Mouse (Mus musculus) embryonic facial prominence, embryonic 13.5 days (tissue): ENCODE results near the gene Tlcd2. TPM values are rescaled to one million over a fixed set of nuclear protein-coding genes. Genes with fewer than 3 reads are reported as not detected.

Experiments used
- ATAC-seq: fragments of 200-750 bp; cut with Nextera tagmentation; 2 replicates; pipeline ENCODE4 v1.8.0; 2017; ENCODE audit warnings: low read depth; ENCODE audit not compliant: insufficient number of reproducible peaks, insufficient read depth, low FRiP score, low TSS enrichment
- H3K27ac ChIP-seq: fragments of 300-500 bp; sonication (generic); 2 replicates; pipeline ENCODE4 v1.5.1; 2015; ENCODE audit warnings: moderate library complexity, mild to moderate bottlenecking, inconsistent platforms
- H3K27me3 ChIP-seq: fragments of 300-500 bp; sonication (generic); 2 replicates; pipeline ENCODE4 v1.6.1; 2015; ENCODE audit warnings: mild to moderate bottlenecking, inconsistent platforms
- H3K36me3 ChIP-seq: fragments of 300-500 bp; sonication (generic); 2 replicates; pipeline ENCODE4 v1.6.1; 2015; ENCODE audit warnings: mild to moderate bottlenecking, inconsistent platforms
- H3K4me1 ChIP-seq: fragments of 300-500 bp; sonication (generic); 2 replicates; pipeline ENCODE4 v1.6.1; 2015; ENCODE audit warnings: inconsistent platforms
- H3K4me2 ChIP-seq: fragments of 300-500 bp; sonication (generic); 2 replicates; pipeline ENCODE4 v1.6.1; 2015; ENCODE audit warnings: moderate library complexity, mild to moderate bottlenecking, inconsistent platforms
- H3K4me3 ChIP-seq: fragments of 300-500 bp; sonication (generic); 2 replicates; pipeline ENCODE4 v1.5.1; 2015; ENCODE audit warnings: mild to moderate bottlenecking, inconsistent platforms
- H3K9ac ChIP-seq: fragments of 300-500 bp; sonication (generic); 2 replicates; pipeline ENCODE4 v1.6.1; 2015; ENCODE audit warnings: mild to moderate bottlenecking, inconsistent platforms
- H3K9me3 ChIP-seq: fragments of 300-500 bp; sonication (generic); 2 replicates; pipeline ENCODE4 v1.6.1; 2016; ENCODE audit warnings: inconsistent platforms
- WGBS: fragments of 180-500 bp; shearing (Covaris S2); methylation state at CpG from one replicate; pipeline ENCODE4 v1.1.7; 2015; ENCODE audit warnings: mixed read lengths; 5-methylcytosine and 5-hydroxymethylcytosine counted together
- polyA plus RNA-seq: library from polyadenylated mRNA; unstranded; fragments of >200 nt; fragmentation: Nextera tagmentation; extraction: Ambion mirVana; gene quantifications from 2 replicates; pipeline ENCODE4 v1.2.1, GENCODE M21; 2015

Tlcd2 gene
- polyA plus RNA-seq, 1 experiment from 2014 or later, result 37.9 TPM

GRCm38 (mm10) chr11:75508162-75508561 is 46.6 kb downstream of the Tlcd2 start:
- no peak for ATAC-seq
- no peak overlapping the region for H3K4me2 ChIP-seq
- peaks cover 19% of the 10 kb centered on the region for H3K4me1 ChIP-seq
- H3K27me3 ChIP-seq, result no peaks in the 10 kb centered on the region
- H3K4me3 ChIP-seq, result no peak overlapping the region
- H3K9ac ChIP-seq, result no peak overlapping the region
- H3K36me3 ChIP-seq, result peaks cover 71% of the 10 kb centered on the region
- no peaks in the 10 kb centered on the region for H3K9me3 ChIP-seq
- no peak overlapping the region for H3K27ac ChIP-seq
- 92% methylated on average over 4 of the region's 4 CpGs for WGBS

- ATAC-seq, result no peak
- Histone ChIP-seq H3K4me1 (peaks cover 19% of the 10 kb centered on the region), H3K9me3 (no peaks in the 10 kb centered on the region), H3K36me3 (peaks cover 63% of the 10 kb centered on the region), H3K4me2 (no peak overlapping the region), H3K4me3 (no peak overlapping the region), H3K27ac (no peak overlapping the region), H3K27me3 (no peaks in the 10 kb centered on the region), H3K9ac (peak overlapping the region; percentile 4; the same call in 1 of the 2 replicates)
- 60% methylated on average over 8 of the region's 8 CpGs for WGBS
These were observed 47.4 kb downstream of the Tlcd2 start for GRCm38 (mm10) chr11:75508904-75509303.

GRCm38 (mm10) chr11:75509741-75510626 is 48.5 kb downstream of the Tlcd2 start, which contains the start of gene Rilp:
Gene Rilp, plus strand, starts transcription at chr11:75510094.
- H3K9ac ChIP-seq, result peak within 1 kb of the TSS; percentile 74
- H3K9me3 ChIP-seq, result no peaks in the 10 kb centered on the region
- H3K4me2 ChIP-seq, result peak within 1 kb of the TSS; percentile 98
- H3K27ac ChIP-seq, result peak within 1 kb of the TSS; percentile 82
- peaks cover 19% of the 10 kb centered on the region for H3K4me1 ChIP-seq
- H3K27me3 ChIP-seq, result no peaks in the 10 kb centered on the region
- ATAC-seq, result peak; percentile 56
- peak within 1 kb of the TSS; percentile 55 for H3K4me3 ChIP-seq
- WGBS, result 3% methylated on average over 43 of the region's 43 CpGs
- peaks cover 52% of the 10 kb centered on the region for H3K36me3 ChIP-seq

GRCm38 (mm10) chr11:75510627-75510993 is 49.1 kb downstream of the Tlcd2 start:
- Histone ChIP-seq H3K27ac (peak overlapping the region; percentile 82), H3K36me3 (peaks cover 47% of the 10 kb centered on the region), H3K9ac (peak overlapping the region; percentile 74), H3K4me3 (peak overlapping the region; percentile 55), H3K27me3 (no peaks in the 10 kb centered on the region), H3K4me1 (peaks cover 19% of the 10 kb centered on the region), H3K4me2 (peak overlapping the region; percentile 98), H3K9me3 (no peaks in the 10 kb centered on the region)
- ATAC-seq, result peak; percentile 76
- 3% methylated on average over 24 of the region's 24 CpGs for WGBS

GRCm38 (mm10) chr11:75511213-75511612 is 49.7 kb downstream of the Tlcd2 start:
- no peak overlapping the region for H3K27ac ChIP-seq
- no peaks in the 10 kb centered on the region for H3K27me3 ChIP-seq
- peaks cover 19% of the 10 kb centered on the region for H3K4me1 ChIP-seq
- H3K9ac ChIP-seq, result no peak overlapping the region
- WGBS, result 81% methylated on average over 6 of the region's 6 CpGs
- no peaks in the 10 kb centered on the region for H3K9me3 ChIP-seq
- no peak for ATAC-seq
- H3K36me3 ChIP-seq, result peaks cover 41% of the 10 kb centered on the region
- 0 out of 2 replicates have a peak overlapping the region, but pooled peaks have one; percentile 98 for H3K4me2 ChIP-seq
- H3K4me3 ChIP-seq, result no peak overlapping the region

GRCm38 (mm10) chr11:75512301-75513018 is 50.9 kb downstream of the Tlcd2 start:
- ATAC-seq, result no peak
- WGBS, result 79% methylated on average over 9 of the region's 9 CpGs
- Histone ChIP-seq H3K9ac (0 out of 2 replicates have a peak overlapping the region, but pooled peaks have one; percentile 12), H3K36me3 (peaks cover 30% of the 10 kb centered on the region), H3K4me3 (no peak overlapping the region), H3K4me2 (no peak overlapping the region), H3K4me1 (peaks cover 19% of the 10 kb centered on the region), H3K27ac (no peak overlapping the region), H3K27me3 (no peaks in the 10 kb centered on the region), H3K9me3 (no peaks in the 10 kb centered on the region)

GRCm38 (mm10) chr11:75513336-75513735 is 51.8 kb downstream of the Tlcd2 start, which contains the start of gene Scarf1:
Gene Scarf1, plus strand, starts transcription at chr11:75513540.
- H3K9ac ChIP-seq, result 0 out of 2 replicates have a peak within 1 kb of the TSS, but pooled peaks have one; percentile 28
- no peaks in the 10 kb centered on the region for H3K9me3 ChIP-seq
- 55% methylated on average over 8 of the region's 8 CpGs for WGBS
- H3K27me3 ChIP-seq, result no peaks in the 10 kb centered on the region
- no peak for ATAC-seq
- no peak within 1 kb of the TSS for H3K27ac ChIP-seq
- H3K4me3 ChIP-seq, result peak within 1 kb of the TSS; percentile 10; the same call in 1 of the 2 replicates
- H3K36me3 ChIP-seq, result peaks cover 22% of the 10 kb centered on the region
- H3K4me1 ChIP-seq, result peaks cover 19% of the 10 kb centered on the region
- peak within 1 kb of the TSS; percentile 14 for H3K4me2 ChIP-seq

- WGBS, result 91% methylated on average over 25 of the region's 25 CpGs
- no peak overlapping the region for H3K27ac ChIP-seq
- H3K27me3 ChIP-seq, result no peaks in the 10 kb centered on the region
- ATAC-seq, result no peak
- no peaks in the 10 kb centered on the region for H3K9me3 ChIP-seq
- no peak overlapping the region for H3K4me2 ChIP-seq
- H3K4me3 ChIP-seq, result no peak overlapping the region
- peaks cover under 1% of the 10 kb centered on the region; the same call in 1 of the 2 replicates for H3K4me1 ChIP-seq
- H3K36me3 ChIP-seq, result 0 out of 2 replicates have a peak, but pooled peaks cover 6% of the 10 kb centered on the region
- H3K9ac ChIP-seq, result no peak overlapping the region
These were observed 53.7 kb downstream of the Tlcd2 start for GRCm38 (mm10) chr11:75515186-75515585.

GRCm38 (mm10) chr11:75519834-75520633 is 58.5 kb downstream of the Tlcd2 start:
- Histone ChIP-seq H3K27ac (no peak overlapping the region), H3K9me3 (no peaks in the 10 kb centered on the region), H3K4me3 (no peak overlapping the region), H3K9ac (no peak overlapping the region), H3K4me2 (no peak overlapping the region), H3K4me1 (no peaks in the 10 kb centered on the region), H3K27me3 (no peaks in the 10 kb centered on the region), H3K36me3 (no peaks in the 10 kb centered on the region)
- no peak for ATAC-seq
- 76% methylated on average over 15 of the region's 15 CpGs for WGBS
